11 mouse cellular contexts compared by ENCODE assay signal in the genomic region with DNA sequence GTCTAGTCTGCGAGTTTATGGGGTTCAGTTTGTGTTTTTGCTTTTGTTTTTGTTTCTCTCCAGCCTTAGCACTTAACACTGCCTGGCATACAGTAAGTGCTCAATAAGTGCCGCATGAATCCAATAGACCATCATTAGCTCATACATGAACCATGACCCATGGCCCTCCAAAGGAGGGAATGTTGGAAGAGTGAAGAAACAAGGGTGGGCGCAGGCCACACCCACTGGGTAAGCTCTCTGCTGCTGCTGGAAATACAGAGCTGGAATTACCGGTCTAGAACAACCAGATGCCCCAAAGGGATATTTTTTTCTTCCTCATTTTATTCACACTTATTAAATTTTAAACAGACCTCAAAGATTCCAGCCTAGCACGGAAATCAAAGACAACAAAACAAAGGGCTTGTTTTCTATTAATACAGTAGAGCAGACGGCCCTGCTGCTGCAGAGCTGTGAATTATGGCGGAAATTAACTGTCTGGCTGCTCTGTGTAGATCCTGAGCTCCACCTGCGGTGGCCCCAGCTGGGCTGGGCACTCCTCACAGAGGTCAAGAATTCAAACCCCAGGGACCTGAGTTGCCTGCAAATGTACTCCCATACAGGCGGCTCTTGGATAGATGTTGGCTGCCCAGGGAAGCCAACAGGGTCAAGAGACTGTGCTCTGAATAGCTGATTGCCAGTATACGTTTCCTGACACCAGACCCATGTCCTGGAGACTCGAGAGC. TPM values are rescaled to one million over a fixed set of nuclear protein-coding genes. Genes with fewer than 3 reads are reported as not detected.
DNase-seq lines count a peak whose midpoint lies in the region; ATAC-seq lines count a peak whose summit lies in the region.
"Had no signal": no experiment of that assay in that cellular context is flagged by ENCODE, and none has a peak within 500 bp of the region (broad histone marks: within the 10 kb centered on the region; RNA-seq: fewer than 3 reads in every experiment).

No protein-coding gene starts in this region.

- peak; percentile 42 for DNase-seq in midbrain, embryonic 14.5 days
- DNase-seq in midbrain, embryonic 10.5 days (ENCODE audit: low spot score): no peak
- peak; percentile 69 for DNase-seq in kidney, postnatal 10 days
- no peak for DNase-seq in gastrocnemius, adult 18-20 months (ENCODE audit: low spot score)
- no peak for DNase-seq in retina, embryonic 14.5 days (ENCODE audit: low spot score)
- DNase-seq: gastrocnemius, postnatal 25 days had no signal

- no peak overlapping the region for H3K9ac ChIP-seq in midbrain, embryonic 14.5 days (replicated peaks; ENCODE audit: low read length)
- no peak overlapping the region for H3K9ac ChIP-seq in hindbrain, embryonic 16.5 days (ENCODE audit: low read depth, low read length)
- no peak overlapping the region for H3K9ac ChIP-seq in neural tube, embryonic 14.5 days (replicated peaks; ENCODE audit: low read depth, low read length)
- H3K9ac ChIP-seq: lung, embryonic 15.5 days; stomach, embryonic 15.5 days had no signal

- no peaks in the 10 kb centered on the region for H3K36me3 ChIP-seq in midbrain, embryonic 14.5 days (ENCODE audit: control insufficient read depth, insufficient read depth, low read length)
- H3K36me3 ChIP-seq in midbrain, embryonic 10.5 days: no peaks in the 10 kb centered on the region
- no peaks in the 10 kb centered on the region for H3K36me3 ChIP-seq in hindbrain, embryonic 16.5 days (ENCODE audit: control insufficient read depth, insufficient read depth, low read length)
- no peaks in the 10 kb centered on the region for H3K36me3 ChIP-seq in neural tube, embryonic 14.5 days (ENCODE audit: control insufficient read depth, insufficient read depth, low read length)
- H3K36me3 ChIP-seq: lung, embryonic 15.5 days; stomach, embryonic 15.5 days had no signal

- H3K4me1 ChIP-seq in midbrain, embryonic 14.5 days (ENCODE audit: control insufficient read depth, insufficient read depth, low read length): 0 out of 2 replicates have a peak, but pooled peaks cover 3% of the 10 kb centered on the region
- H3K4me1 ChIP-seq in midbrain, embryonic 10.5 days: peaks cover 4% of the 10 kb centered on the region; the same call in 1 of the 2 replicates
- H3K4me1 ChIP-seq in hindbrain, embryonic 16.5 days (ENCODE audit: control insufficient read depth, insufficient read depth, low read depth, low read length): peaks cover 4% of the 10 kb centered on the region
- 0 out of 2 replicates have a peak, but pooled peaks cover 4% of the 10 kb centered on the region for H3K4me1 ChIP-seq in neural tube, embryonic 14.5 days (ENCODE audit: control insufficient read depth, insufficient read depth, low read length)
- H3K4me1 ChIP-seq: stomach, embryonic 15.5 days had no signal

- ATAC-seq in midbrain, embryonic 14.5 days (ENCODE audit: low FRiP score, low TSS enrichment): no peak
- no peak for ATAC-seq in hindbrain, embryonic 16.5 days
- ATAC-seq in neural tube, embryonic 14.5 days (ENCODE audit: low read depth): peak; percentile 38; the same call in 1 of the 2 replicates
- ATAC-seq: intestine, embryonic 16.5 days had no signal

- H3K4me3 ChIP-seq in midbrain, embryonic 14.5 days (replicated peaks; ENCODE audit: low read depth, low read length): no peak overlapping the region
- no peak overlapping the region for H3K4me3 ChIP-seq in midbrain, embryonic 10.5 days
- no peak overlapping the region for H3K4me3 ChIP-seq in hindbrain, embryonic 16.5 days (ENCODE audit: low read length)
- no peak overlapping the region for H3K4me3 ChIP-seq in neural tube, embryonic 14.5 days (ENCODE audit: low read depth, low read length)
- H3K4me3 ChIP-seq: lung, embryonic 15.5 days; stomach, embryonic 15.5 days had no signal

- peak overlapping the region; percentile 60 for H3K27ac ChIP-seq in midbrain, embryonic 14.5 days (replicated peaks; ENCODE audit: low read depth, low read length)
- no peak overlapping the region for H3K27ac ChIP-seq in midbrain, embryonic 10.5 days (replicated peaks)
- 0 out of 2 replicates have a peak overlapping the region, but pooled peaks have one; percentile 11 for H3K27ac ChIP-seq in hindbrain, embryonic 16.5 days (ENCODE audit: low read depth, low read length)
- H3K27ac ChIP-seq in neural tube, embryonic 14.5 days (ENCODE audit: low read depth, low read length): 0 out of 2 replicates have a peak overlapping the region, but pooled peaks have one; percentile 24
- H3K27ac ChIP-seq: lung, embryonic 15.5 days; stomach, embryonic 15.5 days had no signal

- H3K4me2 ChIP-seq in midbrain, embryonic 14.5 days (ENCODE audit: low read length): no peak overlapping the region
- no peak overlapping the region for H3K4me2 ChIP-seq in hindbrain, embryonic 16.5 days (ENCODE audit: low read length)
- no peak overlapping the region for H3K4me2 ChIP-seq in neural tube, embryonic 14.5 days (ENCODE audit: low read depth, low read length)
- H3K4me2 ChIP-seq: lung, embryonic 15.5 days; stomach, embryonic 15.5 days had no signal

- H3K27me3 ChIP-seq in midbrain, embryonic 14.5 days (ENCODE audit: control insufficient read depth, insufficient read depth, low read length): no peaks in the 10 kb centered on the region
- H3K27me3 ChIP-seq in midbrain, embryonic 10.5 days (ENCODE audit: low read depth, poor library complexity, severe bottlenecking): no peaks in the 10 kb centered on the region
- no peaks in the 10 kb centered on the region for H3K27me3 ChIP-seq in hindbrain, embryonic 16.5 days (replicated peaks; ENCODE audit: control insufficient read depth, insufficient read depth, low read length)
- H3K27me3 ChIP-seq in neural tube, embryonic 14.5 days (ENCODE audit: control insufficient read depth, insufficient read depth, low read length): no peaks in the 10 kb centered on the region
- H3K27me3 ChIP-seq: lung, embryonic 15.5 days; stomach, embryonic 15.5 days had no signal

- no peaks in the 10 kb centered on the region for H3K9me3 ChIP-seq in midbrain, embryonic 14.5 days (ENCODE audit: control insufficient read depth, low read length)
- no peaks in the 10 kb centered on the region for H3K9me3 ChIP-seq in midbrain, embryonic 10.5 days (replicated peaks)
- no peaks in the 10 kb centered on the region for H3K9me3 ChIP-seq in hindbrain, embryonic 16.5 days (ENCODE audit: control insufficient read depth, low read length)
- no peaks in the 10 kb centered on the region for H3K9me3 ChIP-seq in neural tube, embryonic 14.5 days (ENCODE audit: control insufficient read depth, low read length)
- H3K9me3 ChIP-seq: lung, embryonic 15.5 days; stomach, embryonic 15.5 days had no signal

- WGBS in midbrain, embryonic 14.5 days: 54% methylated on average over 11 of the region's 11 CpGs
- WGBS in midbrain, embryonic 10.5 days: 76% methylated on average over 11 of the region's 11 CpGs
- WGBS in hindbrain, embryonic 16.5 days: 48% methylated on average over 11 of the region's 11 CpGs
- 37% methylated on average over 11 of the region's 11 CpGs for WGBS in neural tube, embryonic 14.5 days

RNA-seq across cellular contexts. Expression of gene Rpl10-ps3, which starts 20.5 kb away (rescaled TPM):
- polyA plus RNA-seq in midbrain, embryonic 14.5 days (2014; fragmentation: Nextera tagmentation; extraction: Ambion mirVana): 164 and 169 TPM in 2 replicates
- polyA plus RNA-seq in midbrain, embryonic 10.5 days (2016; fragmentation: Nextera tagmentation; extraction: Ambion mirVana): 146 and 192 TPM in 2 replicates
- polyA plus RNA-seq in hindbrain, embryonic 16.5 days (2015; fragmentation: Nextera tagmentation; extraction: Ambion mirVana): 106 and 154 TPM in 2 replicates
- 132 and 139 TPM in 2 replicates for polyA plus RNA-seq in neural tube, embryonic 14.5 days (2014; fragmentation: Nextera tagmentation; extraction: Ambion mirVana)
- 100 to 1,000 TPM; 524 TPM for total RNA-seq in gastrocnemius, adult 18-20 months (2021)

Comparison
In these comparisons a context has a peak if more than half of its experiments do, and no peak if none do; other contexts are left out.
1. DNase-seq: peak in midbrain, embryonic 14.5 days (single experiment) and kidney, postnatal 10 days (single experiment); none in midbrain, embryonic 10.5 days (single experiment), gastrocnemius, adult 18-20 months (single experiment) and retina, embryonic 14.5 days (single experiment).